Mouse (Mus musculus) hindbrain, embryonic 13.5 days (tissue): ENCODE measurements around the gene Dcakd. TPM values are rescaled to one million over a fixed set of nuclear protein-coding genes. Genes with fewer than 3 reads are reported as not detected.
A peak's percentile ranks its signal among the peaks of the same experiment; 100 is the strongest.

Experiments used
- ATAC-seq: fragments of 200-750 bp; cut with Nextera tagmentation; 2 replicates; pipeline ENCODE4 v1.8.0; 2017; ENCODE audit warnings: moderate TSS enrichment; ENCODE audit not compliant: low FRiP score
- H3K27ac ChIP-seq: fragments of 300-500 bp; sonication (generic); 2 replicates; pipeline ENCODE4 v1.5.1; 2015; ENCODE audit warnings: inconsistent platforms, mild to moderate bottlenecking, moderate library complexity
- H3K27me3 ChIP-seq: fragments of 300-500 bp; sonication (generic); 2 replicates; pipeline ENCODE4 v1.6.1; 2015; ENCODE audit warnings: mild to moderate bottlenecking, inconsistent platforms
- H3K36me3 ChIP-seq: fragments of 300-500 bp; sonication (generic); 2 replicates; pipeline ENCODE4 v1.6.1; 2015; ENCODE audit warnings: mild to moderate bottlenecking, inconsistent platforms
- H3K4me1 ChIP-seq: fragments of 300-500 bp; sonication (generic); replicated peaks from 2 replicates; pipeline ENCODE4 v1.6.1; 2015; ENCODE audit warnings: inconsistent platforms
- H3K4me2 ChIP-seq: fragments of 300-500 bp; sonication (generic); 2 replicates; pipeline ENCODE4 v1.6.1; 2015; ENCODE audit warnings: inconsistent platforms, mild to moderate bottlenecking, moderate library complexity
- H3K4me3 ChIP-seq: fragments of 300-500 bp; sonication (generic); 2 replicates; pipeline ENCODE4 v1.5.1; 2015; ENCODE audit warnings: mild to moderate bottlenecking, inconsistent platforms
- H3K9ac ChIP-seq: fragments of 300-500 bp; sonication (generic); 2 replicates; pipeline ENCODE4 v1.6.1; 2015; ENCODE audit warnings: mild to moderate bottlenecking, inconsistent platforms
- H3K9me3 ChIP-seq: fragments of 300-500 bp; sonication (generic); 2 replicates; pipeline ENCODE4 v1.6.1; 2016; ENCODE audit warnings: inconsistent platforms
- WGBS: fragments of 180-500 bp; shearing (Covaris S2); methylation state at CpG from one replicate; pipeline ENCODE4 v1.1.7; 2015; 5-methylcytosine and 5-hydroxymethylcytosine counted together
- polyA plus RNA-seq: library from polyadenylated mRNA; unstranded; fragments of >200 nt; fragmentation: Nextera tagmentation; extraction: Ambion mirVana; gene quantifications from 2 replicates; pipeline ENCODE4 v1.2.1, GENCODE M21; 2015

The Dcakd gene
- polyA plus RNA-seq, 1 experiment from 2014 or later = 165 TPM

DNA sequence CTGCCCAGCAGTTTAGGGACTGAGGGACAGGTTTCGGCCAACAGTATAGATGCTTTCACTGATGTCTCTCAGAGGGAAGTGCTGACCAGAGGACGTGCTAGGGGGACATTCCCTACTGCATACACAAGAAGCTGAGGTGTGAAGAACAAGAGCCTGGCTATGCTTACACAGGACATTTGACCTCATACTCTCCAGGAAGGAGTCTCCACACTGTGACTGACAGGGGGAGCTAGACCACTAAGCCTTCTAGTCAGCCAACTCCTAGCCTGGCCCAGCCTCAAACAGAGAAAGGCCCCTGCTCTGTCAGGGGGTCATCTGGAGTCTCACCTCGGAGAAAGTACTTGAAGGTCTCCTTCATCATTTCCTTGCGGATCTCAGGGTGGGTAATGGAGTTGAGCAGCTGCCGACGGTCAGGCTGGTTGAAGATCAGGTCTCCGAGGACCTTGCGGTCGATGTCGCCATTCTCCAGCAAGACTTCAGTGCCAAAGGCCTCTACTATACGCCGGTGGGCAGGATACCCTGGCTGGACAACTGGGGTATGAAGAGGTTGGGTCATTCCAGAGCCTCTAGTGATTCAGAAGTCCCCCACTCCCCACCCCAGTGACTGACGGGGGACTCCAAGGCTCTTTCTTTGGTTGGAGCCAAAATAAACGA is 28.7 kb downstream of the Dcakd start:
- H3K9me3 ChIP-seq = no peaks in the 10 kb centered on the region
- H3K9ac ChIP-seq = peak overlapping the region; percentile 19; the same call in 1 of the 2 replicates
- H3K4me3 ChIP-seq = no peak overlapping the region
- H3K36me3 ChIP-seq = peaks cover 59% of the 10 kb centered on the region
- 87% methylated on average over 14 of the region's 14 CpGs for WGBS
- no peak for ATAC-seq
- H3K27ac ChIP-seq = peak overlapping the region; percentile 67
- peaks cover 5% of the 10 kb centered on the region; the same call in 1 of the 2 replicates for H3K27me3 ChIP-seq
- H3K4me2 ChIP-seq = no peak overlapping the region
- peaks cover 46% of the 10 kb centered on the region for H3K4me1 ChIP-seq

DNA sequence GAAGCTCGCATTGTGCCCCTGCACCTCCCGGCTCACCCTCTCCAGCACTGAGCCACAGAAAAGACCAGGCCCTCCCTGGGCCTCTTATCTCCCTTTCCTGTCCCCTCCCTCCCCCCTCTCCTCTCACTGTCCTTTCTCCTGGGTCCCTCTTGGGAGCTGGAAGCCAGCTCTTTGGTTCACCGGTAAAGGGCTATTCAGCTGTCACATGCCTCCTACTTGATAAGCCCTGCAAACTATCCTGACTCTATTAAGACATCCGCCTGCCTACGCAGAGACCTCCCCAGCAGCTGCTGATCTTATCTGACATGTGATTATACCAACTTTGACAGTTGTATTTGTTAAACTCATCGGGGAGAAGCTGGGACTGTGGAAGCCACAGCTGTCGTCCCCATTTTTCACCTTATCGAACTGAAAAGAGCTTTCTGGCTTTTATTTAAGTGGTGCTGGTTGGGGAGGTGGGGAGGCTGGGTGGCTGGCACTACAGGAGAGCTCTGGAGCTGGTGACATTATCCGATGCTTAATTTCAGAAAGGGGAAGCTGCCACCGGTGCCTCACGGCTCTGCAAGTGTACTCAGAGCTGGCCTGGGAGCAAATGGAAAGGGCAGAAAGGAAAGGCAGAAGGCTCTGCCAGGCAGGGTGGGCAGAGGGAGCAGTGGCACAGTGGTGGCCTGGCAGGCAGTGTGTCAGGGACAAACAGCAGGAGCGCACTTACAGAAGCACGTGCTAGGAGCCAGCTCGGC is 29.4 kb downstream of the Dcakd start:
- Histone ChIP-seq H3K4me2 (no peak overlapping the region), H3K27ac (peak overlapping the region; percentile 67), H3K4me1 (peaks cover 48% of the 10 kb centered on the region), H3K4me3 (no peak overlapping the region), H3K9ac (0 out of 2 replicates have a peak overlapping the region, but pooled peaks have one; percentile 19), H3K9me3 (no peaks in the 10 kb centered on the region), H3K36me3 (peaks cover 66% of the 10 kb centered on the region), H3K27me3 (peaks cover 5% of the 10 kb centered on the region; the same call in 1 of the 2 replicates)
- ATAC-seq = peak; percentile 64
- 63% methylated on average over 14 of the region's 14 CpGs for WGBS

- H3K9me3 ChIP-seq = no peaks in the 10 kb centered on the region
- H3K9ac ChIP-seq = no peak overlapping the region
- ATAC-seq = no peak
- 89% methylated on average over 7 of the region's 7 CpGs for WGBS
- H3K4me2 ChIP-seq = no peak overlapping the region
- H3K27me3 ChIP-seq = peaks cover 5% of the 10 kb centered on the region; the same call in 1 of the 2 replicates
- peaks cover 48% of the 10 kb centered on the region for H3K4me1 ChIP-seq
- H3K27ac ChIP-seq = peak overlapping the region; percentile 66
- peaks cover 67% of the 10 kb centered on the region for H3K36me3 ChIP-seq
- H3K4me3 ChIP-seq = no peak overlapping the region
These were observed 29.9 kb downstream of the Dcakd start for GRCm38 (mm10) chr11:102998254-102998576.

DNA sequence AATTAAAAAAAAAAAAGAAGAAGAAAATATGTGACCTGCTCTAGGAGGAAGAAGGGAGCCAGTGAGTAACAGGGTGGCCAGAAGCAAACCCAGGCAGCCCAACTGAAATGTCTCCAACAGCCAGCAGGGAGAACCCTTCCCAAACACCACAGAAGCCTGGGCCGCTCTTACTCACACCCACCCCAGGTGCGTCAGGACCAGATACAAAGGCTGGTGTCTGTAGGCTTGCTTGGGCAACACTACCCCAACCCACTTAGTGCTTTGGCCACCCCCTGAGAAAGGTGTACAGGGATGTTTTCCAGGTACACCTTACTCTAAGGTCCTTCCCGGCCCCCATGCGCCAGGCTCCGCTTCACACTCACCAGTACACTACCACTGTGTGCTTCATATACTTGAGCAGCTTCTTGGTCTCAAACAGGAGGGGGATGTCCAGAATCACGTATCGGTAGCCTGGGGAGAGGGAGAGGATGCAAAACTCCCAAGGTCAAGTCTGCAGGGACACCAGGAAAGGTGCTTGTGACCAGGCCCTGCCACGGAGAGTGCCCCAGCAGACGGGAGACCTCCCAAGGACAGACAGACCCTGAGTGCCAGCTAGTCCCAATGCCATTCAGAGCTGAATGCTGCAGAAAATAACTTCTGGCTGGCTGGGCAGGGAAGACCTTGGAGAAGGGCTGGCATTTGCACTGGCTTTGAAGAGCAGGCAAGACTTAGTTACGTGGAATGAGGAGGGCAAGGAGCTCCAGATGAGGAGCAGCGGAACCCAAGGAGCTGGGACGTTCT is 31.0 kb downstream of the Dcakd start:
- WGBS = 95% methylated on average over 12 of the region's 12 CpGs
- Histone ChIP-seq H3K27ac (no peak overlapping the region), H3K9me3 (no peaks in the 10 kb centered on the region), H3K27me3 (peaks cover 9% of the 10 kb centered on the region; the same call in 1 of the 2 replicates), H3K36me3 (peaks cover 67% of the 10 kb centered on the region), H3K4me2 (no peak overlapping the region), H3K4me1 (peaks cover 48% of the 10 kb centered on the region), H3K4me3 (no peak overlapping the region), H3K9ac (no peak overlapping the region)
- ATAC-seq = no peak

DNA sequence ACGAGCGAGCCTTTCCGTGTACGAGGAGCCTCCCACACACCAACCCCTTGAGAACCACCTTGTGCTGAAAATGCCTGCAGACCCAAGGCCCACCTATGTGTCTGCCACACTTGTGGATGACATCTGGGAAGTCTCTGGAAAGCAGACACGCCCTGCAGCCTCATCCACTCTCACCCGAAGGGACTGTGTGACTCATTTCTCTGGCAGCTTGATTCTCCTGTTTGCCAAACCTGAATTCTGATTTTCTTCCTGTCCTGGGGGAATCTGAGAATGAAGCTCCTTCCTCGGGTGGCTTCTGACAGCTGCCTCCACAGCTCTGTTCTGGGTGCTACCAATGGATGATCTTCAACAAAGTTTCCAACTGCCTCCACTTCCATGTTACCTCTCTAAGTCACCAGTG is 31.7 kb downstream of the Dcakd start:
- Histone ChIP-seq H3K27me3 (peaks cover 17% of the 10 kb centered on the region; the same call in 1 of the 2 replicates), H3K4me3 (no peak overlapping the region), H3K27ac (no peak overlapping the region), H3K9me3 (no peaks in the 10 kb centered on the region), H3K4me2 (no peak overlapping the region), H3K9ac (no peak overlapping the region), H3K4me1 (peaks cover 56% of the 10 kb centered on the region), H3K36me3 (peaks cover 67% of the 10 kb centered on the region)
- 87% methylated on average over 7 of the region's 7 CpGs for WGBS
- ATAC-seq = no peak

DNA sequence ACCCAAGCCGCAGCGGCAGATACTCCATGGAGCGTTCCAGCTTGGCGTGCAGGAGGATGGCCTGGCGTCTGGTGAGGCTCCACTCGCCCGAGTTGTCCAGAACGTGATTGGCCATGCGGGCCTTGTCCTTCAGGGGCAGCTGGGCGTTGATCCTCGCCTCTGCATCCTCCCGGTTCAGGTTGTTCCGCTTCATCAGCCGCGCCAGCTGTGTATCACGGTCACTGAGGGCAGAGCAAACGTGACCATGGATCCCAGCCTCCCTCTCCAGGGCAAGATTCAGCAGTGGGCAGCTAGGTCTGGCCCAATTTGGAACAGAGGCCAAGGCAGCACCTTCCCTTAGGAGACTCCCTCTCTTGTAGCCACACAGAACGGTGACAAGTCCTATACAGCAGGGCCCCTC is 33.2 kb downstream of the Dcakd start:
- Histone ChIP-seq H3K27ac (no peak overlapping the region), H3K9ac (no peak overlapping the region), H3K36me3 (peaks cover 63% of the 10 kb centered on the region), H3K9me3 (no peaks in the 10 kb centered on the region), H3K4me2 (no peak overlapping the region), H3K27me3 (peaks cover 24% of the 10 kb centered on the region), H3K4me1 (peaks cover 55% of the 10 kb centered on the region), H3K4me3 (no peak overlapping the region)
- ATAC-seq = no peak
- WGBS = 83% methylated on average over 18 of the region's 18 CpGs

- 27% methylated on average over 17 of the region's 17 CpGs for WGBS
- no peaks in the 10 kb centered on the region for H3K9me3 ChIP-seq
- no peak overlapping the region for H3K4me2 ChIP-seq
- no peak overlapping the region for H3K4me3 ChIP-seq
- no peak for ATAC-seq
- H3K27me3 ChIP-seq = peaks cover 38% of the 10 kb centered on the region
- H3K36me3 ChIP-seq = peaks cover 49% of the 10 kb centered on the region
- H3K9ac ChIP-seq = peak overlapping the region; percentile 15; the same call in 1 of the 2 replicates
- H3K4me1 ChIP-seq = peaks cover 47% of the 10 kb centered on the region
- H3K27ac ChIP-seq = peak overlapping the region; percentile 58; the same call in 1 of the 2 replicates
These were observed 34.6 kb downstream of the Dcakd start for GRCm38 (mm10) chr11:102993420-102994029.

DNA sequence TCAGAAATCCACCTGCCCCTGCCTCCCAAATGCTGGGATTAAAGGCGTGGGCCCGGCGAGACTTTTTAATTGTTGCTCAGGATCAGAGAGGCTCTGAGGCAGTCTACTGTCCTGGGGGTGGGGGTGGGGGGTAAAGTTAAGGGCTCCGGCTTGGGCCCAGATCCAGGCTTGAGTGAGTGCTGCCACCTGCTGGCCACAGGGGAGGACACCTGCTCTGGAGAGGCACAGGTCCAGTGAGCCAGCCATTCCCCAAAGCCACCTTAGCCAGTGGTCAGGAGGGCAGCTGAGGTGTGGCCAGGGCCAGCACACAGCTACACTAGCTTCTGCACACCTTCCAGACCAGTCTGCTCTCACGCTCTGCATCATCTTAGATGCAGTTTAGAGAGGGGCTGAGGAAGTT is 35.2 kb downstream of the Dcakd start:
- no peak overlapping the region for H3K9ac ChIP-seq
- ATAC-seq = peak; percentile 9; the same call in 1 of the 2 replicates
- H3K4me3 ChIP-seq = no peak overlapping the region
- no peaks in the 10 kb centered on the region for H3K9me3 ChIP-seq
- peaks cover 41% of the 10 kb centered on the region for H3K4me1 ChIP-seq
- peaks cover 43% of the 10 kb centered on the region for H3K36me3 ChIP-seq
- no peak overlapping the region for H3K4me2 ChIP-seq
- peaks cover 44% of the 10 kb centered on the region for H3K27me3 ChIP-seq
- H3K27ac ChIP-seq = peak overlapping the region; percentile 58; the same call in 1 of the 2 replicates
- WGBS = 5% methylated on average over 5 of the region's 5 CpGs

GRCm38 (mm10) chr11:102991681-102992080 is 36.5 kb downstream of the Dcakd start:
- Histone ChIP-seq H3K4me2 (peak overlapping the region; percentile 52), H3K9ac (peak overlapping the region; percentile 63), H3K27ac (peak overlapping the region; percentile 52), H3K36me3 (peaks cover 31% of the 10 kb centered on the region), H3K4me1 (peaks cover 46% of the 10 kb centered on the region), H3K4me3 (peak overlapping the region; percentile 24), H3K9me3 (no peaks in the 10 kb centered on the region), H3K27me3 (peaks cover 46% of the 10 kb centered on the region)
- ATAC-seq = no peak
- 1% methylated on average over 16 of the region's 16 CpGs for WGBS

GRCm38 (mm10) chr11:102990152-102990663 is 37.9 kb downstream of the Dcakd start:
- WGBS = under 1% methylated on average over 29 of the region's 29 CpGs
- Histone ChIP-seq H3K36me3 (peaks cover 16% of the 10 kb centered on the region), H3K9me3 (no peaks in the 10 kb centered on the region), H3K27me3 (peaks cover 49% of the 10 kb centered on the region), H3K4me3 (peak overlapping the region; percentile 36), H3K4me2 (peak overlapping the region; percentile 65), H3K9ac (peak overlapping the region; percentile 64), H3K4me1 (peaks cover 47% of the 10 kb centered on the region), H3K27ac (no peak overlapping the region)
- no peak for ATAC-seq

GRCm38 (mm10) chr11:102989641-102990151 is 38.4 kb downstream of the Dcakd start:
- Histone ChIP-seq H3K9me3 (no peaks in the 10 kb centered on the region), H3K4me1 (peaks cover 52% of the 10 kb centered on the region), H3K27me3 (peaks cover 44% of the 10 kb centered on the region), H3K27ac (no peak overlapping the region), H3K9ac (peak overlapping the region; percentile 64), H3K4me3 (peak overlapping the region; percentile 36), H3K4me2 (peak overlapping the region; percentile 65), H3K36me3 (peaks cover 11% of the 10 kb centered on the region)
- ATAC-seq = no peak
- 4% methylated on average over 28 of the region's 28 CpGs for WGBS
